Mouse (Mus musculus) midbrain, embryonic 14.5 days (tissue): Measurements from ENCODE around the gene Ifi44. TPM values are rescaled to one million over a fixed set of nuclear protein-coding genes. Genes with fewer than 3 reads are reported as not detected.

ENCODE experiments used
- ATAC-seq: fragments of 200-750 bp; cut with Nextera tagmentation; 2 replicates; pipeline ENCODE4 v1.8.0; 2017; ENCODE audit warnings: moderate number of reproducible peaks, moderate library complexity; ENCODE audit not compliant: low FRiP score, low TSS enrichment
- DNase-seq: peaks from one replicate; pipeline ENCODE4 v3.0.0-alpha.2; 2015
- H3K27ac ChIP-seq: fragments of 300-500 bp; sonication (generic); replicated peaks from 2 replicates; pipeline ENCODE4 v1.5.1; 2014; ENCODE audit warnings: mild to moderate bottlenecking, low read depth, low read length, moderate library complexity
- H3K27me3 ChIP-seq: fragments of 300-500 bp; sonication (generic); 2 replicates; pipeline ENCODE4 v1.6.1; 2014; ENCODE audit warnings: low read length, control low read depth, mixed read lengths; ENCODE audit not compliant: control insufficient read depth, insufficient read depth
- H3K36me3 ChIP-seq: fragments of 300-500 bp; sonication (generic); 2 replicates; pipeline ENCODE4 v1.6.1; 2014; ENCODE audit warnings: low read length, control low read depth; ENCODE audit not compliant: control insufficient read depth, insufficient read depth
- H3K4me1 ChIP-seq: fragments of 300-500 bp; sonication (generic); 2 replicates; pipeline ENCODE4 v1.6.1; 2014; ENCODE audit warnings: mild to moderate bottlenecking, antibody characterized with exemption, low read length, control low read depth; ENCODE audit not compliant: control insufficient read depth, insufficient read depth
- H3K4me2 ChIP-seq: fragments of 300-500 bp; sonication (generic); 2 replicates; pipeline ENCODE4 v1.6.1; 2014; ENCODE audit warnings: mild to moderate bottlenecking, low read length, moderate library complexity
- H3K4me3 ChIP-seq: fragments of 300-500 bp; sonication (generic); replicated peaks from 2 replicates; pipeline ENCODE4 v1.5.1; 2014; ENCODE audit warnings: low read depth, low read length
- H3K9ac ChIP-seq: fragments of 300-500 bp; sonication (generic); replicated peaks from 2 replicates; pipeline ENCODE4 v1.6.1; 2014; ENCODE audit warnings: mild to moderate bottlenecking, low read length, moderate library complexity
- H3K9me3 ChIP-seq: fragments of 300-500 bp; sonication (generic); 2 replicates; pipeline ENCODE4 v1.6.1; 2016; ENCODE audit warnings: low read length, control low read depth, mixed read lengths; ENCODE audit not compliant: control insufficient read depth
- WGBS: fragments of 180-500 bp; shearing (Covaris S2); extraction: QIAGEN DNeasy Blood & Tissue Kit; methylation state at CpG from one replicate; pipeline ENCODE4 v1.1.7; 2014; 5-methylcytosine and 5-hydroxymethylcytosine counted together
- polyA plus RNA-seq: library from polyadenylated mRNA; unstranded; fragments of >200 nt; fragmentation: Nextera tagmentation; extraction: Ambion mirVana; gene quantifications from 2 replicates; pipeline ENCODE4 v1.2.1, GENCODE M21; 2014

Ifi44 gene
- polyA plus RNA-seq, result 1.3 TPM in 1 of 2 replicates, not detected in the other

- H3K4me3 ChIP-seq, result no peak within 1 kb of the TSS
- no peaks in the 10 kb centered on the region for H3K9me3 ChIP-seq
- no peaks in the 10 kb centered on the region for H3K27me3 ChIP-seq
- H3K36me3 ChIP-seq, result no peaks in the 10 kb centered on the region
- no peak within 1 kb of the TSS for H3K27ac ChIP-seq
- ATAC-seq (no peak), DNase-seq (peak; percentile 8)
- H3K9ac ChIP-seq, result no peak within 1 kb of the TSS
- no peaks in the 10 kb centered on the region for H3K4me1 ChIP-seq
- H3K4me2 ChIP-seq, result no peak within 1 kb of the TSS
- 79% methylated on average over 7 of the region's 7 CpGs for WGBS
These were observed at the start of gene Ifi44 for GRCm38 (mm10) chr3:151749737-151750136. TSS of gene Ifi44 (minus strand) at chr3:151749960.

GRCm38 (mm10) chr3:151788622-151789021 lies 38.9 kb upstream of the Ifi44 start:
- H3K4me3 ChIP-seq, result no peak overlapping the region
- 76% methylated on average over 8 of the region's 8 CpGs for WGBS
- no peaks in the 10 kb centered on the region for H3K27me3 ChIP-seq
- H3K9me3 ChIP-seq, result no peaks in the 10 kb centered on the region
- no peaks in the 10 kb centered on the region for H3K4me1 ChIP-seq
- no peaks in the 10 kb centered on the region for H3K36me3 ChIP-seq
- H3K9ac ChIP-seq, result no peak overlapping the region
- H3K4me2 ChIP-seq, result no peak overlapping the region
- ATAC-seq, result no peak
- H3K27ac ChIP-seq, result no peak overlapping the region
- DNase-seq, result no peak

DNA sequence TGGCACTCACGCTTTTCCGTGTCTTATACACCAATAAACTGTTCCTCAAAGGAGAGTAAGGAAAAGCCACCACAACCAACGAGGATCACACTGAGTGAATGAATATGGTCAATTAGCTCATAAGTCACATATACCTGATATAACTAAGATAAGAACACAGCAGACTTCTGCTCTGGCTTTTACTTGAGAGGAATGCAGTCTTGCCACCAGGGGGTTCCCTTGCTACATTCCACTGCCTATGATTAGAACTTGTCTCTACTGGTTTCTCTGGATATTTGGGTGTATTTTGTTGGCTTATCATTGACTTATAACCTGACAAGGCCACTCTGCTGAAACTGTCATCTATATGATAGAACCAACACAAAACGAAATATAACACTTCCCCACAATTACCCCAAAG lies 25.3 kb upstream of the Ifi44 start:
- H3K9me3 ChIP-seq, result no peaks in the 10 kb centered on the region
- ATAC-seq (no peak), DNase-seq (peak; percentile 47)
- H3K4me3 ChIP-seq, result no peak overlapping the region
- no peak overlapping the region for H3K9ac ChIP-seq
- no peak overlapping the region for H3K4me2 ChIP-seq
- H3K36me3 ChIP-seq, result no peaks in the 10 kb centered on the region
- H3K27me3 ChIP-seq, result no peaks in the 10 kb centered on the region
- no peak overlapping the region for H3K27ac ChIP-seq
- WGBS, result 79% methylated on average over 4 of the region's 4 CpGs
- no peaks in the 10 kb centered on the region for H3K4me1 ChIP-seq

- Histone ChIP-seq H3K9me3 (no peaks in the 10 kb centered on the region), H3K27ac (no peak overlapping the region), H3K4me3 (no peak overlapping the region), H3K4me2 (no peak overlapping the region), H3K36me3 (no peaks in the 10 kb centered on the region), H3K4me1 (no peaks in the 10 kb centered on the region), H3K27me3 (no peaks in the 10 kb centered on the region), H3K9ac (no peak overlapping the region)
- peak; percentile 55 for DNase-seq
- no peak for ATAC-seq
- WGBS, result 74% methylated on average over 3 of the region's 3 CpGs
These were observed 21.3 kb upstream of the Ifi44 start for GRCm38 (mm10) chr3:151771074-151771473.

DNA sequence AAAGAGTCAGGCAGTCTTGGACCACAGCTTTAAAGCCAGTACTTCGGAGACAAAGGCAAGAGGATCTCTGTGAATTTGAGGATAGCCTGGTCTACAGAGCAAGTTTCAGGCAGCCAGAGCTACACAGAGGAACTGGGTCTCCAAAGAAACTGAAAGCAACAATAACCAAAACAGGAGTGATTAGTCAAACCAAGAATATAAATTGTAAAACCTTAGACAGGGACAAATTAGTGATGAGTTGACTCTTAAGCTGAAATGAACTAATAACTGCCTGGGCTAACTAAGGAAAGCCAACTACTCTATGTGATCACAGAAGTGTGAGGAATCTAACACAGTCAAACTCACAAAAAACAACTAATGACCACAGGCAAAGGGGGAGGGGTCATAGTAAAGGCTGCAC lies 1.2 kb downstream of the Ifi44 start:
- no peak overlapping the region for H3K9ac ChIP-seq
- no peak for ATAC-seq
- no peak overlapping the region for H3K4me2 ChIP-seq
- no peak overlapping the region for H3K27ac ChIP-seq
- no peak overlapping the region for H3K4me3 ChIP-seq
- no peaks in the 10 kb centered on the region for H3K27me3 ChIP-seq
- 95% methylated on average over 1 of the region's 1 CpGs for WGBS
- no peaks in the 10 kb centered on the region for H3K36me3 ChIP-seq
- H3K9me3 ChIP-seq, result no peaks in the 10 kb centered on the region
- DNase-seq, result no peak
- no peaks in the 10 kb centered on the region for H3K4me1 ChIP-seq

GRCm38 (mm10) chr3:151746058-151746457 lies 3.7 kb downstream of the Ifi44 start:
- WGBS, result 94% methylated on average over 8 of the region's 8 CpGs
- no peak overlapping the region for H3K4me2 ChIP-seq

DNA sequence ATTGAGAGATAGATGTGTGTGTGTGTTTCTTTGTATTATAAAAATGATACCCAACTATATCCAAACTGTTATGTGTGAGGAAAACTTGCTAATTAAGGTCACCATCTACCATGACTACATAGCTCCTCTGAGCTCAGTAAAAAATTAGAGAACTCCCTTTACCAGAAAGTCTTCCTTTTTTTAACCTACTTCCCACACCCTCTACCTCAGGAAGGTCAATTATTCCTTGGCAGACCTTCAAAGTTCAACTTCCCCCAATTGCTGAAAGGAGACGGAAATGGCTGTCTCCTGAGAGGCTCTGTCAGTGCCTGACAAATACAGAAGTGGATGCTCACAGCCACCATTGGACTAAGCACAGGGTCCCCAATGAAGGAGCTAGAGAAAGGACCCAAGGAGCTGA lies 7.5 kb downstream of the Ifi44 start:
- no peak for ATAC-seq
- Histone ChIP-seq H3K9ac (no peak overlapping the region), H3K4me2 (no peak overlapping the region), H3K27ac (no peak overlapping the region), H3K9me3 (no peaks in the 10 kb centered on the region), H3K36me3 (no peaks in the 10 kb centered on the region), H3K27me3 (no peaks in the 10 kb centered on the region), H3K4me3 (no peak overlapping the region), H3K4me1 (no peaks in the 10 kb centered on the region)
- 92% methylated on average over 1 of the region's 1 CpGs for WGBS
- no peak for DNase-seq

More at GRCm38 (mm10) chr3:151746058-151746457, 3.7 kb downstream of the Ifi44 start:
- no peak overlapping the region for H3K27ac ChIP-seq
- H3K4me1 ChIP-seq, result no peaks in the 10 kb centered on the region
- H3K36me3 ChIP-seq, result no peaks in the 10 kb centered on the region
- no peak overlapping the region for H3K4me3 ChIP-seq
- ATAC-seq, result no peak
- H3K9me3 ChIP-seq, result no peaks in the 10 kb centered on the region
- H3K27me3 ChIP-seq, result no peaks in the 10 kb centered on the region
- no peak for DNase-seq
- no peak overlapping the region for H3K9ac ChIP-seq

- peak; percentile 87 for DNase-seq
- no peaks in the 10 kb centered on the region for H3K4me1 ChIP-seq
- H3K9me3 ChIP-seq, result no peaks in the 10 kb centered on the region
- H3K4me3 ChIP-seq, result no peak overlapping the region
- H3K36me3 ChIP-seq, result no peaks in the 10 kb centered on the region
- no peaks in the 10 kb centered on the region for H3K27me3 ChIP-seq
- H3K9ac ChIP-seq, result no peak overlapping the region
- 33% methylated on average over 1 of the region's 1 CpGs for WGBS
- H3K27ac ChIP-seq, result no peak overlapping the region
- H3K4me2 ChIP-seq, result no peak overlapping the region
- ATAC-seq, result peak; percentile 46; the same call in 1 of the 2 replicates
These were observed 33.5 kb downstream of the Ifi44 start for GRCm38 (mm10) chr3:151716246-151716645.

- ATAC-seq (no peak), DNase-seq (no peak)
- Histone ChIP-seq H3K4me1 (no peaks in the 10 kb centered on the region), H3K9ac (no peak overlapping the region), H3K4me3 (no peak overlapping the region), H3K36me3 (no peaks in the 10 kb centered on the region), H3K9me3 (no peaks in the 10 kb centered on the region), H3K4me2 (no peak overlapping the region), H3K27me3 (no peaks in the 10 kb centered on the region), H3K27ac (no peak overlapping the region)
- WGBS, result 91% methylated on average over 4 of the region's 4 CpGs
These were observed 42.4 kb downstream of the Ifi44 start for GRCm38 (mm10) chr3:151707335-151707734.
